Mouse (Mus musculus) forebrain, embryonic 16.5 days (tissue): ENCODE data around the gene Slc11a2. TPM values are rescaled to one million over a fixed set of nuclear protein-coding genes. Genes with fewer than 3 reads are reported as not detected.

Experiments used
- ATAC-seq: fragments of 200-750 bp; cut with Nextera tagmentation; 2 replicates; pipeline ENCODE4 v1.8.0; 2017; ENCODE audit warnings: mild to moderate bottlenecking, moderate library complexity
- H3K27ac ChIP-seq: fragments of 300-500 bp; sonication (generic); 2 replicates; pipeline ENCODE4 v1.5.1; 2014; ENCODE audit warnings: low read length, control low read depth
- H3K27me3 ChIP-seq: fragments of 300-500 bp; sonication (generic); replicated peaks from 2 replicates; pipeline ENCODE4 v1.6.1; 2014; ENCODE audit warnings: low read length; ENCODE audit not compliant: control insufficient read depth, insufficient read depth
- H3K36me3 ChIP-seq: fragments of 300-500 bp; sonication (generic); 2 replicates; pipeline ENCODE4 v1.6.1; 2014; ENCODE audit not compliant: control insufficient read depth, insufficient read depth
- H3K4me1 ChIP-seq: fragments of 300-500 bp; sonication (generic); replicated peaks from 2 replicates; pipeline ENCODE4 v1.6.1; 2014; ENCODE audit warnings: low read length; ENCODE audit not compliant: control insufficient read depth, insufficient read depth
- H3K4me2 ChIP-seq: fragments of 300-500 bp; sonication (generic); 2 replicates; pipeline ENCODE4 v1.6.1; 2014; ENCODE audit warnings: mild to moderate bottlenecking, low read length, control low read depth
- H3K4me3 ChIP-seq: fragments of 300-500 bp; sonication (generic); replicated peaks from 2 replicates; pipeline ENCODE4 v1.5.1; 2014; ENCODE audit warnings: mild to moderate bottlenecking, low read length, control low read depth
- H3K9ac ChIP-seq: fragments of 300-500 bp; sonication (generic); replicated peaks from 2 replicates; pipeline ENCODE4 v1.6.1; 2014; ENCODE audit warnings: low read depth, low read length, control low read depth
- H3K9me3 ChIP-seq: fragments of 300-500 bp; sonication (generic); 2 replicates; pipeline ENCODE4 v1.6.1; 2016; ENCODE audit warnings: low read length; ENCODE audit not compliant: control insufficient read depth
- WGBS: fragments of 180-500 bp; shearing (Covaris S2); extraction: QIAGEN DNeasy Blood & Tissue Kit; methylation state at CpG from one replicate; pipeline ENCODE4 v1.1.7; 2014; 5-methylcytosine and 5-hydroxymethylcytosine counted together
- polyA plus RNA-seq: library from polyadenylated mRNA; unstranded; fragments of >200 nt; fragmentation: Nextera tagmentation; extraction: Ambion mirVana; gene quantifications from 2 replicates; pipeline ENCODE4 v1.2.1, GENCODE M21; 2015

The Slc11a2 gene
- polyA plus RNA-seq, 1 experiment from 2014 or later: 28.2 TPM

GRCm38 (mm10) chr15:100401811-100402210, 23.1 kb downstream of the Slc11a2 start:
- Histone ChIP-seq H3K27me3 (no peaks in the 10 kb centered on the region), H3K4me1 (no peaks in the 10 kb centered on the region), H3K4me3 (no peak overlapping the region), H3K4me2 (no peak overlapping the region), H3K36me3 (peaks cover 29% of the 10 kb centered on the region), H3K9ac (no peak overlapping the region), H3K9me3 (no peaks in the 10 kb centered on the region), H3K27ac (no peak overlapping the region)
- no peak for ATAC-seq
- WGBS: 93% methylated on average over 4 of the region's 4 CpGs

- Histone ChIP-seq H3K27me3 (no peaks in the 10 kb centered on the region), H3K4me2 (no peak overlapping the region), H3K4me1 (no peaks in the 10 kb centered on the region), H3K9ac (no peak overlapping the region), H3K27ac (no peak overlapping the region), H3K4me3 (no peak overlapping the region), H3K9me3 (no peaks in the 10 kb centered on the region), H3K36me3 (peaks cover 29% of the 10 kb centered on the region)
- WGBS: 80% methylated on average over 16 of the region's 16 CpGs
- no peak for ATAC-seq
Observed at GRCm38 (mm10) chr15:100400592-100401250, 24.2 kb downstream of the Slc11a2 start.

GRCm38 (mm10) chr15:100395561-100395960, 29.3 kb downstream of the Slc11a2 start:
- Histone ChIP-seq H3K27me3 (no peaks in the 10 kb centered on the region), H3K9ac (no peak overlapping the region), H3K4me1 (no peaks in the 10 kb centered on the region), H3K27ac (no peak overlapping the region), H3K4me2 (no peak overlapping the region), H3K36me3 (peaks cover 36% of the 10 kb centered on the region), H3K4me3 (no peak overlapping the region), H3K9me3 (no peaks in the 10 kb centered on the region)
- 95% methylated on average over 3 of the region's 3 CpGs for WGBS
- ATAC-seq: no peak

GRCm38 (mm10) chr15:100393016-100393415, 31.9 kb downstream of the Slc11a2 start:
- WGBS: 89% methylated on average over 11 of the region's 11 CpGs
- peaks cover 20% of the 10 kb centered on the region for H3K36me3 ChIP-seq
- no peaks in the 10 kb centered on the region for H3K27me3 ChIP-seq
- no peak overlapping the region for H3K9ac ChIP-seq
- H3K4me1 ChIP-seq: no peaks in the 10 kb centered on the region
- no peak overlapping the region for H3K4me3 ChIP-seq
- no peak overlapping the region for H3K27ac ChIP-seq
- no peak overlapping the region for H3K4me2 ChIP-seq
- ATAC-seq: no peak
- no peaks in the 10 kb centered on the region for H3K9me3 ChIP-seq

- ATAC-seq: no peak
- H3K4me3 ChIP-seq: no peak overlapping the region
- H3K4me2 ChIP-seq: no peak overlapping the region
- H3K4me1 ChIP-seq: no peaks in the 10 kb centered on the region
- no peaks in the 10 kb centered on the region for H3K9me3 ChIP-seq
- H3K36me3 ChIP-seq: peaks cover 12% of the 10 kb centered on the region; the same call in 1 of the 2 replicates
- WGBS: 95% methylated on average over 7 of the region's 7 CpGs
- no peak overlapping the region for H3K27ac ChIP-seq
- no peaks in the 10 kb centered on the region for H3K27me3 ChIP-seq
- no peak overlapping the region for H3K9ac ChIP-seq
Observed at GRCm38 (mm10) chr15:100391599-100391998, 33.3 kb downstream of the Slc11a2 start.

GRCm38 (mm10) chr15:100391066-100391465, 33.8 kb downstream of the Slc11a2 start:
- Histone ChIP-seq H3K27me3 (no peaks in the 10 kb centered on the region), H3K9ac (no peak overlapping the region), H3K36me3 (peaks cover 12% of the 10 kb centered on the region; the same call in 1 of the 2 replicates), H3K27ac (no peak overlapping the region), H3K4me1 (no peaks in the 10 kb centered on the region), H3K9me3 (no peaks in the 10 kb centered on the region), H3K4me2 (no peak overlapping the region), H3K4me3 (no peak overlapping the region)
- no peak for ATAC-seq
- 84% methylated on average over 7 of the region's 7 CpGs for WGBS

- H3K4me2 ChIP-seq: no peak overlapping the region
- H3K4me3 ChIP-seq: no peak overlapping the region
- H3K9me3 ChIP-seq: no peaks in the 10 kb centered on the region
- no peak for ATAC-seq
- no peaks in the 10 kb centered on the region; the same call in 1 of the 2 replicates for H3K36me3 ChIP-seq
- no peak overlapping the region for H3K27ac ChIP-seq
- 58% methylated on average over 9 of the region's 9 CpGs for WGBS
- no peak overlapping the region for H3K9ac ChIP-seq
- H3K27me3 ChIP-seq: no peaks in the 10 kb centered on the region
- no peaks in the 10 kb centered on the region for H3K4me1 ChIP-seq
Observed at GRCm38 (mm10) chr15:100388886-100389285, 36.0 kb downstream of the Slc11a2 start.

- Histone ChIP-seq H3K36me3 (no peaks in the 10 kb centered on the region; the same call in 1 of the 2 replicates), H3K9ac (no peak overlapping the region), H3K27ac (no peak overlapping the region), H3K9me3 (no peaks in the 10 kb centered on the region), H3K27me3 (no peaks in the 10 kb centered on the region), H3K4me2 (no peak overlapping the region), H3K4me1 (no peaks in the 10 kb centered on the region), H3K4me3 (no peak overlapping the region)
- ATAC-seq: no peak
- 92% methylated on average over 16 of the region's 16 CpGs for WGBS
Observed at GRCm38 (mm10) chr15:100388224-100388835, 36.5 kb downstream of the Slc11a2 start.

- Histone ChIP-seq H3K27me3 (no peaks in the 10 kb centered on the region), H3K4me1 (no peaks in the 10 kb centered on the region), H3K36me3 (no peaks in the 10 kb centered on the region), H3K4me3 (no peak overlapping the region), H3K27ac (no peak overlapping the region), H3K4me2 (no peak overlapping the region), H3K9ac (no peak overlapping the region), H3K9me3 (no peaks in the 10 kb centered on the region)
- 93% methylated on average over 17 of the region's 17 CpGs for WGBS
- ATAC-seq: no peak
Observed at GRCm38 (mm10) chr15:100387544-100388223, 37.2 kb downstream of the Slc11a2 start.
